Mouse (Mus musculus): ENCODE measurements around the gene Desi2.
"Not testable (repeated sequence)": the region's sequence is repeated elsewhere in the genome, so short reads cannot be mapped to it uniquely, and the experiment has no call there.

Gene Desi2

GRCm38 (mm10) chr1:178265381-178265780, 78.2 kb downstream of the Desi2 start:
- not testable (repeated sequence) for DNase-seq

- DNase-seq, result no peak
Observed at GRCm38 (mm10) chr1:178270635-178271034, 83.4 kb downstream of the Desi2 start.

GRCm38 (mm10) chr1:178275174-178275730, 88.0 kb downstream of the Desi2 start:
- no peak for DNase-seq

- no peak for DNase-seq
Observed at GRCm38 (mm10) chr1:178275738-178276053, 88.5 kb downstream of the Desi2 start.

GRCm38 (mm10) chr1:178276054-178276911, 89.1 kb downstream of the Desi2 start:
- DNase-seq, result peak; percentile 53 to 69

- DNase-seq, result not testable (repeated sequence)
Observed at GRCm38 (mm10) chr1:178283314-178283713, 96.1 kb downstream of the Desi2 start.

- no peak for DNase-seq
Observed at GRCm38 (mm10) chr1:178283946-178284720, 96.9 kb downstream of the Desi2 start.

- DNase-seq, result no peak
Observed at GRCm38 (mm10) chr1:178287601-178288176, 100.5 kb downstream of the Desi2 start.

- no peak for DNase-seq
Observed at GRCm38 (mm10) chr1:178291716-178292115, 104.5 kb downstream of the Desi2 start.

GRCm38 (mm10) chr1:178294051-178294450, 106.8 kb downstream of the Desi2 start:
- DNase-seq, result no peak

GRCm38 (mm10) chr1:178301261-178301660, 114.0 kb downstream of the Desi2 start:
- DNase-seq, result not testable (repeated sequence)

GRCm38 (mm10) chr1:178303425-178303824, 116.2 kb downstream of the Desi2 start:
- DNase-seq, result peak; percentile 76 to 91

Data from kidney, postnatal 25 days (tissue).